ENCODE assay signal across 15 mouse cellular contexts in the genomic region with DNA sequence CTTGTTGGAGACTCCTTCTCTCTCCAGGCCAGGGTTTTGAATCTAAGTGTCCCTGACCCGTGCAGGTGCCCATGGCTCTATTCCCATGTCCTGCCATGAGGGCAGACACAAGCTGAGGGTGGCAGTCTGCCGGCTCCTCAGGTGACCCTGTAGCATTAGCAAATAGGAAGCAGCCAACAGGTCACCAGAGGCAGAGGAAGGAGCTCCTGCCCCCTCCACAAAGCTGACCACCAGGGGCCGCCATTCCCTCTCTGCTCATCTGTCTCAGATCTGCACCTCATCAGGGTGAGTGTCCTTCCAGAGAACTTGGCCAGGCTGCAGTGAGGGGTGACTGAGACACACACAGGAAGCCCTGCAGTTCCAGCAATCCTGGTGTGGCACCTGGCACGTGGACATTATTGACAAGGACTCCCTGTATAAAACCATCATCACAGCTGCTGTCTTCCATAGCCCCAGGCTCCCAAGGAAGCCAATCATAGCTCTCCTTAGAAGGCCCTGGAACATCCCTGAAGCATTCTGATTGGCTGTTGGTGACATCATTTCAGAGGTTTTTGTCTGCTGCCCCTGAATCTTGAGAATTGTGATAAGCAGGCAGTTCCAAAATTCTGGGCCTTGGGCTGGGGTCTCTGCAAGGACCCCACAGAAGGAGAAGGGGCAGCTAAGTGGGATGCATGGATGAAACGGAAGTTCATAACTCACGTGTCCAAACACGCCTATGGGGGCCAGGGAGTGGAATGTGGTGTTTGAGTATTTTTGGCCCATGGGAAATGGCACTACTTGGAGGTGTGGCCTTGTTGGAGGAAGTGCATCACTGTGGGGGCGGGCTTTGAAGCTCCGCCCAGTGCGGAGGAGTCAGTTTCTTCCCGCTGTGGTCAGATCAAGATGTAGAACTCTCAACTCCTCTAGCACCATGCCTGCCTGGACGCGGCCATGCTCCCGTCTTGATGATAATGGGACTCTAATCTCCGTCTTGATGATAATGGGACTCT.
DNase-seq lines count a peak whose midpoint lies in the region; ATAC-seq and TF ChIP-seq lines count a peak whose summit lies in the region.
"Had no signal": no experiment of that assay in that cellular context is flagged by ENCODE, and none has a peak within 500 bp of the region (broad histone marks: within the 10 kb centered on the region; RNA-seq: fewer than 3 reads in every experiment).

No protein-coding gene starts in this region.

- no peak overlapping the region for H3K9ac ChIP-seq in heart, embryonic 11.5 days (ENCODE audit: low read depth, low read length)
- no peak overlapping the region for H3K9ac ChIP-seq in liver, postnatal 0 days (replicated peaks)
- H3K9ac ChIP-seq in liver, embryonic 11.5 days (ENCODE audit: low read depth, low read length), result no peak overlapping the region
- no peak overlapping the region for H3K9ac ChIP-seq in heart, postnatal 0 days (replicated peaks; ENCODE audit: low read depth, low read length)
- H3K9ac ChIP-seq: embryonic facial prominence, embryonic 13.5 days; forebrain, embryonic 13.5 days; liver, embryonic 15.5 days had no signal

- peak; percentile 28 to 33 for DNase-seq in heart, adult 18-20 months
- DNase-seq in liver, postnatal 0 days, result no peak
- DNase-seq in liver, embryonic 11.5 days (ENCODE audit: low spot score), result no peak
- peak; percentile 50 for DNase-seq in ES-CJ7 (ENCODE audit: low read depth, low spot score)
- no peak for DNase-seq in heart, postnatal 0 days (ENCODE audit: low spot score)
- no peak for DNase-seq in adrenal gland, postnatal 14 days
- DNase-seq: adrenal gland, postnatal 36 days; cerebellum, adult 8-10 months; gastrocnemius, postnatal 14 days; thymus, adult 2 months had no signal

- ATAC-seq in heart, embryonic 11.5 days (replicated peaks; ENCODE audit: insufficient number of reproducible peaks, low FRiP score, low TSS enrichment), result no peak
- no peak for ATAC-seq in liver, postnatal 0 days
- no peak for ATAC-seq in liver, embryonic 11.5 days (replicated peaks; ENCODE audit: low FRiP score)
- ATAC-seq in heart, postnatal 0 days (ENCODE audit: insufficient read depth, low read depth), result no peak
- no peak for ATAC-seq in cerebellum, adult (ENCODE audit: insufficient number of reproducible peaks, low FRiP score, low TSS enrichment)
- ATAC-seq: forebrain, embryonic 13.5 days had no signal

- H3K4me1 ChIP-seq in heart, embryonic 11.5 days (ENCODE audit: control insufficient read depth, insufficient read depth, low read length), result peaks cover 10% of the 10 kb centered on the region
- no peaks in the 10 kb centered on the region for H3K4me1 ChIP-seq in liver, postnatal 0 days (ENCODE audit: insufficient read depth)
- no peaks in the 10 kb centered on the region for H3K4me1 ChIP-seq in liver, embryonic 11.5 days (replicated peaks; ENCODE audit: control insufficient read depth, insufficient read depth, low read length)
- no peaks in the 10 kb centered on the region; the same call in 1 of the 2 replicates for H3K4me1 ChIP-seq in heart, postnatal 0 days (ENCODE audit: control insufficient read depth, insufficient read depth)
- H3K4me1 ChIP-seq: embryonic facial prominence, embryonic 13.5 days; forebrain, embryonic 13.5 days; liver, embryonic 15.5 days had no signal

- no peak overlapping the region for H3K4me3 ChIP-seq in heart, embryonic 11.5 days (ENCODE audit: low read depth, low read length)
- H3K4me3 ChIP-seq in liver, postnatal 0 days (ENCODE audit: low read depth, low read length), result no peak overlapping the region
- no peak overlapping the region for H3K4me3 ChIP-seq in liver, embryonic 11.5 days (ENCODE audit: low read depth, low read length)
- H3K4me3 ChIP-seq in heart, postnatal 0 days (ENCODE audit: low read depth, low read length), result no peak overlapping the region
- H3K4me3 ChIP-seq: embryonic facial prominence, embryonic 13.5 days; forebrain, embryonic 13.5 days; liver, embryonic 15.5 days had no signal

- no peak overlapping the region for H3K27ac ChIP-seq in heart, embryonic 11.5 days (ENCODE audit: low read depth, low read length)
- no peak overlapping the region for H3K27ac ChIP-seq in liver, postnatal 0 days (ENCODE audit: low read depth)
- no peak overlapping the region for H3K27ac ChIP-seq in liver, embryonic 11.5 days (ENCODE audit: low read depth, low read length)
- H3K27ac ChIP-seq in heart, postnatal 0 days (ENCODE audit: low read depth), result no peak overlapping the region
- H3K27ac ChIP-seq: embryonic facial prominence, embryonic 13.5 days; forebrain, embryonic 13.5 days; liver, embryonic 15.5 days had no signal

- WGBS in heart, embryonic 11.5 days (ENCODE audit: insufficient replicate concordance), result 70% methylated on average over 15 of the region's 15 CpGs
- WGBS in liver, postnatal 0 days (ENCODE audit: insufficient replicate concordance), result 66% methylated on average over 15 of the region's 15 CpGs
- WGBS in liver, embryonic 11.5 days, result 65% methylated on average over 15 of the region's 15 CpGs
- WGBS in heart, postnatal 0 days, result 53% methylated on average over 15 of the region's 15 CpGs

- H3K27me3 ChIP-seq in heart, embryonic 11.5 days (ENCODE audit: control insufficient read depth, insufficient read depth, low read length), result no peaks in the 10 kb centered on the region
- H3K27me3 ChIP-seq in liver, postnatal 0 days (ENCODE audit: insufficient read depth, low read length), result no peaks in the 10 kb centered on the region
- no peaks in the 10 kb centered on the region for H3K27me3 ChIP-seq in liver, embryonic 11.5 days (replicated peaks; ENCODE audit: control insufficient read depth, insufficient read depth, low read length)
- no peaks in the 10 kb centered on the region for H3K27me3 ChIP-seq in heart, postnatal 0 days (ENCODE audit: control insufficient read depth, insufficient read depth, low read length)
- H3K27me3 ChIP-seq: forebrain, embryonic 13.5 days; liver, embryonic 15.5 days had no signal

- no peaks in the 10 kb centered on the region for H3K9me3 ChIP-seq in heart, embryonic 11.5 days (replicated peaks; ENCODE audit: control insufficient read depth, low read length)
- H3K9me3 ChIP-seq in liver, postnatal 0 days (ENCODE audit: low read length), result no peaks in the 10 kb centered on the region
- no peaks in the 10 kb centered on the region for H3K9me3 ChIP-seq in liver, embryonic 11.5 days (ENCODE audit: control insufficient read depth, low read length)
- H3K9me3 ChIP-seq in heart, postnatal 0 days (replicated peaks; ENCODE audit: control insufficient read depth, low read length), result no peaks in the 10 kb centered on the region
- H3K9me3 ChIP-seq: embryonic facial prominence, embryonic 13.5 days; forebrain, embryonic 13.5 days; liver, embryonic 15.5 days had no signal

- TF ChIP-seq CTCF in liver, postnatal 0 days (IDR thresholded peaks at IDR 0.05; ENCODE audit: low read depth), result 0 out of 2 replicates have a peak, but pooled peaks have one; percentile 21
- TF ChIP-seq CTCF in heart, postnatal 0 days (IDR thresholded peaks at IDR 0.05; ENCODE audit: low read depth), result peak; percentile 30; the same call in 1 of the 2 replicates

- TF ChIP-seq EP300 in liver, postnatal 0 days (IDR thresholded peaks at IDR 0.05; ENCODE audit: low read depth), result no peak
- no peak for TF ChIP-seq EP300 in heart, postnatal 0 days (IDR thresholded peaks at IDR 0.05; ENCODE audit: low read depth)

- H3K4me2 ChIP-seq in heart, embryonic 11.5 days, result no peak overlapping the region
- H3K4me2 ChIP-seq in liver, postnatal 0 days (ENCODE audit: low read depth, low read length), result no peak overlapping the region
- H3K4me2 ChIP-seq in liver, embryonic 11.5 days, result no peak overlapping the region
- no peak overlapping the region for H3K4me2 ChIP-seq in heart, postnatal 0 days (ENCODE audit: low read depth, low read length)
- H3K4me2 ChIP-seq: embryonic facial prominence, embryonic 13.5 days; forebrain, embryonic 13.5 days; liver, embryonic 15.5 days had no signal

- H3K36me3 ChIP-seq in heart, embryonic 11.5 days (ENCODE audit: control insufficient read depth, insufficient read depth, low read length), result no peaks in the 10 kb centered on the region; the same call in 1 of the 2 replicates
- no peaks in the 10 kb centered on the region for H3K36me3 ChIP-seq in liver, postnatal 0 days (replicated peaks; ENCODE audit: insufficient read depth, low read length)
- H3K36me3 ChIP-seq in liver, embryonic 11.5 days (ENCODE audit: control insufficient read depth, insufficient read depth, low read length), result no peaks in the 10 kb centered on the region
- H3K36me3 ChIP-seq in heart, postnatal 0 days (replicated peaks; ENCODE audit: control insufficient read depth, insufficient read depth, low read length), result peaks cover 41% of the 10 kb centered on the region
- H3K36me3 ChIP-seq: embryonic facial prominence, embryonic 13.5 days; liver, embryonic 15.5 days had no signal

Comparison
In these comparisons a context has a peak if more than half of its experiments do, and no peak if none do; other contexts are left out.
1. DNase-seq: peak in heart, adult 18-20 months (2 of 2) and ES-CJ7 (single experiment); none in liver, postnatal 0 days (single experiment), liver, embryonic 11.5 days (single experiment), heart, postnatal 0 days (single experiment) and adrenal gland, postnatal 14 days (single experiment).